Mouse (Mus musculus): ENCODE measurements around the gene Slc38a10.
A peak's percentile ranks its signal among the peaks of the same experiment; 100 is the strongest.

Gene Slc38a10

GRCm38 (mm10) chr11:120151113-120151494 lies at the start of gene Slc38a10:
Gene Slc38a10 (minus strand): TSS chr11:120151346.
- DNase-seq (ENCODE audit: low read depth, low spot score): peak; percentile 100

- DNase-seq (ENCODE audit: low read depth, low spot score): no peak
These were observed 49.5 kb upstream of the Slc38a10 start for GRCm38 (mm10) chr11:120200621-120201020.

GRCm38 (mm10) chr11:120199766-120200165 lies 48.6 kb upstream of the Slc38a10 start:
- DNase-seq (ENCODE audit: low read depth, low spot score): no peak

- no peak for DNase-seq (ENCODE audit: low read depth, low spot score)
These were observed 47.7 kb upstream of the Slc38a10 start for GRCm38 (mm10) chr11:120198831-120199230.

- peak; percentile 40 for DNase-seq (ENCODE audit: low read depth, low spot score)
These were observed 39.6 kb upstream of the Slc38a10 start for GRCm38 (mm10) chr11:120190526-120191412.

GRCm38 (mm10) chr11:120189459-120190312 lies 38.5 kb upstream of the Slc38a10 start:
- DNase-seq (ENCODE audit: low read depth, low spot score): peak; percentile 99

- peak; percentile 72 for DNase-seq (ENCODE audit: low read depth, low spot score)
These were observed 37.6 kb upstream of the Slc38a10 start for GRCm38 (mm10) chr11:120188481-120189441.

- no peak for DNase-seq (ENCODE audit: low read depth, low spot score)
These were observed 36.9 kb upstream of the Slc38a10 start for GRCm38 (mm10) chr11:120188102-120188480.

GRCm38 (mm10) chr11:120187236-120188101 lies 36.3 kb upstream of the Slc38a10 start:
- DNase-seq (ENCODE audit: low read depth, low spot score): no peak

- DNase-seq (ENCODE audit: low read depth, low spot score): peak; percentile 58
These were observed 35.7 kb upstream of the Slc38a10 start for GRCm38 (mm10) chr11:120186821-120187235.

GRCm38 (mm10) chr11:120186145-120186740 lies 35.1 kb upstream of the Slc38a10 start:
- no peak for DNase-seq (ENCODE audit: low read depth, low spot score)

GRCm38 (mm10) chr11:120185316-120186141 lies 34.4 kb upstream of the Slc38a10 start:
- peak; percentile 43 for DNase-seq (ENCODE audit: low read depth, low spot score)

- peak; percentile 71 for DNase-seq (ENCODE audit: low read depth, low spot score)
These were observed 33.5 kb upstream of the Slc38a10 start for GRCm38 (mm10) chr11:120184371-120185315.

GRCm38 (mm10) chr11:120183708-120184107 lies 32.6 kb upstream of the Slc38a10 start:
- peak; percentile 55 for DNase-seq (ENCODE audit: low read depth, low spot score)

- DNase-seq (ENCODE audit: low read depth, low spot score): peak; percentile 95
These were observed 32.0 kb upstream of the Slc38a10 start for GRCm38 (mm10) chr11:120183180-120183579.

GRCm38 (mm10) chr11:120182396-120183030 lies 31.4 kb upstream of the Slc38a10 start:
- DNase-seq (ENCODE audit: low read depth, low spot score): peak; percentile 86

- no peak for DNase-seq (ENCODE audit: low read depth, low spot score)
These were observed 30.2 kb upstream of the Slc38a10 start for GRCm38 (mm10) chr11:120181379-120181778.
